Mouse (Mus musculus): Measurements from ENCODE around the gene Clstn3.
A peak's percentile ranks its signal among the peaks of the same experiment; 100 is the strongest.

The Clstn3 gene

GRCm38 (mm10) chr6:124448959-124449667, 15.5 kb downstream of the Clstn3 start:
- DNase-seq (ENCODE audit: low spot score) = no peak

GRCm38 (mm10) chr6:124448186-124448852, 16.3 kb downstream of the Clstn3 start:
- DNase-seq (ENCODE audit: low spot score) = no peak

- no peak for DNase-seq (ENCODE audit: low spot score)
Measured at GRCm38 (mm10) chr6:124447356-124447755, 17.2 kb downstream of the Clstn3 start.

GRCm38 (mm10) chr6:124446459-124446858, 18.1 kb downstream of the Clstn3 start:
- no peak for DNase-seq (ENCODE audit: low spot score)

- no peak for DNase-seq (ENCODE audit: low spot score)
Measured at GRCm38 (mm10) chr6:124446024-124446423, 18.6 kb downstream of the Clstn3 start.

- DNase-seq (ENCODE audit: low spot score) = no peak
Measured at GRCm38 (mm10) chr6:124443338-124443737, 21.3 kb downstream of the Clstn3 start.

- DNase-seq (ENCODE audit: low spot score) = no peak
Measured at GRCm38 (mm10) chr6:124436245-124436644, 28.3 kb downstream of the Clstn3 start.

GRCm38 (mm10) chr6:124435173-124435572, 29.4 kb downstream of the Clstn3 start:
- no peak for DNase-seq (ENCODE audit: low spot score)

GRCm38 (mm10) chr6:124433688-124434324, 30.8 kb downstream of the Clstn3 start:
- DNase-seq (ENCODE audit: low spot score) = no peak

GRCm38 (mm10) chr6:124430784-124431495, 33.7 kb downstream of the Clstn3 start:
- DNase-seq (ENCODE audit: low spot score) = no peak

GRCm38 (mm10) chr6:124430379-124430778, 34.2 kb downstream of the Clstn3 start:
- DNase-seq (ENCODE audit: low spot score) = no peak

- DNase-seq (ENCODE audit: low spot score) = no peak
Measured at GRCm38 (mm10) chr6:124427791-124428576, 36.6 kb downstream of the Clstn3 start.

- no peak for DNase-seq (ENCODE audit: low spot score)
Measured at GRCm38 (mm10) chr6:124427289-124427688, 37.3 kb downstream of the Clstn3 start.

GRCm38 (mm10) chr6:124426604-124427003, 38.0 kb downstream of the Clstn3 start:
- no peak for DNase-seq (ENCODE audit: low spot score)

GRCm38 (mm10) chr6:124425523-124425922, 39.1 kb downstream of the Clstn3 start:
- no peak for DNase-seq (ENCODE audit: low spot score)

- peak; percentile 58 for DNase-seq (ENCODE audit: low spot score)
Measured at GRCm38 (mm10) chr6:124425042-124425441, 39.6 kb downstream of the Clstn3 start.

GRCm38 (mm10) chr6:124424068-124424498, 40.5 kb downstream of the Clstn3 start:
- DNase-seq (ENCODE audit: low spot score) = no peak

GRCm38 (mm10) chr6:124418686-124419085, 45.9 kb downstream of the Clstn3 start:
- DNase-seq (ENCODE audit: low spot score) = no peak

GRCm38 (mm10) chr6:124415347-124416088, 49.1 kb downstream of the Clstn3 start:
- DNase-seq (ENCODE audit: low spot score) = peak; percentile 85

GRCm38 (mm10) chr6:124414927-124415325, 49.7 kb downstream of the Clstn3 start, which contains the start of gene Pex5:
TSS of gene Pex5 (minus strand) at chr6:124415067.
- peak; percentile 97 for DNase-seq (ENCODE audit: low spot score)
